Mouse (Mus musculus) embryo, embryonic 11.5 days (tissue): Measurements from ENCODE around the gene Vps4a.
"Not testable (repeated sequence)": the region's sequence is repeated elsewhere in the genome, so short reads cannot be mapped to it uniquely, and the experiment has no call there.

Source experiments
- DNase-seq: peaks from one replicate; pipeline ENCODE4 v3.0.0-alpha.2; 2012; ENCODE audit warnings: low read depth, low spot score

The Vps4a gene

DNA sequence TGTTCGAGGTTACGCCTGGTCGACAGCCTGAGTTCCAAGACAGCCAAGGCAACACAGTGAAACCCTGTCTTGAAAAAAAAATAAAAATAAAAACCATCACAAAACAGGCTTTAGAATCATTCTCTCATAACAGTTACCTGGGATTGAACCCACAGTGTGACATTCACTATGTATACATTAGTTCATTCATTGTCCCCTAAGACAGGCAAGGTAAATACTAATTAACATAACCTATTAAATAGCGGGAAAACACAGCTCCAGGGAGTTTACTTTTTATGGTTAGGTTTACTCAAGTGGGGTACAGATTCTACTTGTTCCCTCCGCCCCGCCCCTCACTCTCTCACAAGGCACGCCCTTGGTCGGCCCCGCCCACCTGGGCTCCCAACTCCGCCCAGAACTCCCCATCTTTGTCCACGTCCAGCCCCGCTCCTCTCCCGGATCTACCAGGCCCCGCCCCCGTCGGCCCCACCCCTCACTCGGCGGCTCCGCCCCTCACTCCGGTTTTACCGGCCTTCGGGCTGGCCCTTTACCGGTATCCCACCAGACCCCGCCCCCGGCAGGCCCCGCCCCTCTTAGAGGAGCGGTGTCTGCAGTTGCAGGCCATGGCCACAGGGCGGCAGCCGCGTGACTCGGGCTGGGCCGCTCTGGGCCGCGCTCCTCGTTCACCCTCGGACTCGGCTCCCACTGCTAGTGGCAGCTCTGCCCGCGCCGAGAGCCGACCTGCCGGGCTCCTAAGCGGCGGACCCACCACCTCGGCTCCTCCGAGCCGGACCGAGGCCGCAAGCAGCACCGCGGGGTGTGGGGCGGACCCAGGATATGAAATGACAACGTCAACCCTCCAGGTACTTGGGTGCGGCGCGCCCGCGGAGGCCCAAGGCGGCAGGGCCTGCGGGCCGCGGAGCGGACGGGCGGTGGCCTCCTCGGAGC, at the start of gene Vps4a:
Gene Vps4a (plus strand): TSS at position 573 of the 927 bp plus-strand sequence.
- DNase-seq, result peak; percentile 89

GRCm38 (mm10) chr8:106985404-106985821, 45.6 kb upstream of the Vps4a start:
- no peak for DNase-seq

DNA sequence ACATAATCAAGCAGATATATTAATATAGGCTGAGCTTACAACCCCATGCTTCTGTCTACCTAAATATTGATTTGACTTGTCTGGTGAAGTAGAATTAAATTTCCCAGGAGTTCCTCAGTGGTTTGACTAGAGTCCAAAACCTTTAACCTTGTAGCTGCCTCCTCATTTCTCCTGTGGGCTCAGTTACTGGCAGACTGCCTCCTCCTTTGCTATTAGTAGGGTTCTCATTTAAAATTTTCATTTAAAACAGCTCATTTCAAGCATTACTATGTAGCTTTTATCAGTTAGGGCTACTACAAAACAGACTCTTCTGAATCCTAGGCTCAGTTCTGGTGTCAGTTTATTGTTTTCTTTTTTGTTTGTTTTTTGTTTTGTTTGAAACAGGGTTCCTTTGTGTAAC, 45.1 kb upstream of the Vps4a start:
- DNase-seq, result no peak

DNA sequence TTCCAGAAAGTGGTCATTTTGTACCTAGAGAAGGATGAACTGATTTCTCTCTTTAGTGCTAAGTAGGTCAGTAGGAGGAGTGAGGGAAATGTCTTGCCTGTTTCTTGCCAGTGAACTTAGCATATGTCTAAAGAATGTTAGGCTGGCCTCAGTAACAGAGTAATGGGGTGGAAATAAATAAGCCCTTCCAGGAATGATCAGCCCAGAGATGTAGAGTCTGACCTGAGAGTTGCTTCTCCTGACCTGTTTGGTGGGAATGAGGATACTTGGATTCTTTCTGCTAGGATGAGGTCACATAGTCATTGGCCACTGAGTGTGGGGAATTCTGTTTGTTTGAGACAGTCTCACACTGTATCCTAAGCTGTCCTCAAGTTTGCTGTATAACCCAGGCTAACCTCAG, 43.5 kb upstream of the Vps4a start:
- DNase-seq, result no peak

- DNase-seq, result no peak
These were observed 39.6 kb upstream of the Vps4a start for GRCm38 (mm10) chr8:106991393-106991792.

- not testable (repeated sequence) for DNase-seq
These were observed 34.7 kb upstream of the Vps4a start for GRCm38 (mm10) chr8:106996339-106996738.

- DNase-seq, result no peak
These were observed 33.6 kb upstream of the Vps4a start for GRCm38 (mm10) chr8:106997416-106997815.

- DNase-seq, result no peak
These were observed 32.0 kb upstream of the Vps4a start for GRCm38 (mm10) chr8:106999068-106999467.

GRCm38 (mm10) chr8:107002532-107002931, 28.5 kb upstream of the Vps4a start:
- peak; percentile 75 for DNase-seq

DNA sequence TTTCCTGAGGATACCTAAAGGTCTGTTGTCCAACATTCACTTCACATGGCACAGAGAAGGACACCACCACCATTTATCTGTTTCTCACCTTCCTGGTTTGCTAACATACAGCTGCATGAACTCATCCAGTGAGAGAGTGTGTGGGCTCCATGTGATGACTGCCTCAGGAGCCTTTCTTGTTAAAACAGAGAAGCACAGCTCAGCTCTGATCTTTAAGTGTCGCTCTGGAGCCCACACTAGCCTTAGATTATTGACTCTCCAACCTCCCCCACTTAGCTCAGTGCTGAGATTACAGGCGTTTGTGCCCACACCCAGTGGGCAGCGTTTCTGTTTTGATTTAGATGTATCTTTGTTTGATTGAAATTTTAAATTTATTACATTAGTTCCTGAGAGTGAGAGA, 23.2 kb upstream of the Vps4a start:
- DNase-seq, result no peak

DNA sequence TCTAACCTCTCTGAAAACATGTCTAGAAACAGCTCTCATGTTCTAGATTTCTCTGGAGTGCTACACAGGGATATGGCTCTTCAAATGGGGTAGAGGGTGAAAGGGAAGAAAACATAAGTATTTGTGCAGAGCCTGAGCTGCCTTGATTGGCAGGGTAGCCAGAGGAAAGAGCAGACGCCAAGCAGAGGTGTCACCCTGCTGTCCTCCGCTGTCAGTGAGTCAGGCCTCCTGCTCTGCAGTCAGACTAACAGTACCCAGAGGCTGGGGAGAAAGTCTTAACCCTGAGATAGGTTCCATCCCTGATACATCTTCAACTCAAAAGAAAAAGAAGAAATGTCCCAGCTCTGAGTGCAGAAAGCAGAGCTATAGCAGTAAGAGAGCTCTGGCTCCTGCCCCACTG, 18.4 kb upstream of the Vps4a start:
- no peak for DNase-seq

GRCm38 (mm10) chr8:107014915-107015314, 16.1 kb upstream of the Vps4a start:
- no peak for DNase-seq

DNA sequence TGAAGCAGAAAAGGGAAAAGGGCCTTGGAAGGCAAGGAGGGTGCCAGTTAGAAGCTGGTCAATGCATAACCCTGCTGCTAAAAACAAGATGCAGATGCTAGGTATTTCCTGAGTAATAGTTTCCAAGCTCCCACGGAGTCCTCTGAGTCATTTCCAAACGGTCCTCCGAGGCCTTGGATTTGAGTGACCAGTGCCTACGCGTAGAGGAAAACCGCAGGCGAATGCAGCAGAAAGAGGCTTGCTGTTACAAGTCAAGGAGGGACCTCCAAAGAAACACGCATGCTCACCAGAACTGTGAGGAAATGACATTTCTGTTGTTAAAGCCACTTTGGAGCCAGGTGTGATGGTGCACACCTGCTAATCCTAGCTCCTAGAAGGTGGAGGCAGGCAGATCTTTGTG, 7.5 kb upstream of the Vps4a start:
- DNase-seq, result no peak

DNA sequence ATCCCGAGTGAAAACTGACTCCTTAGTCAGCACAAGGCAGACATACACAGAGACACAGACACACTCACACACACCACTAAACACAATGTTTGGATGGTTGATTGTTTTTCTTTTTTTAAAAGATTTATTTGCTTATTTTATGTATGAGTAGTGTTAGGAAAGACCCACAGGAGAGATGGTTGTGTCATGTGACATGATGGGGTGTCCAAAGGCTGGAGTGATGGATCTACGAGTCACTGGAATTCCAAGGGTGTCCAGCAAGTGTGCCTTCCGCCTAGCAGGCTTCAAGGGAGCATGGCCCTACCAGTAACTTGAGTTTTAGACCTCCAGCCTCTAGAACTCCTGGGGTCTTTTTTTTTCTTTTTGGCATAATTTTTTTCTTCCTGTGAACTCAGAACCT, 1.7 kb upstream of the Vps4a start:
- no peak for DNase-seq

DNA sequence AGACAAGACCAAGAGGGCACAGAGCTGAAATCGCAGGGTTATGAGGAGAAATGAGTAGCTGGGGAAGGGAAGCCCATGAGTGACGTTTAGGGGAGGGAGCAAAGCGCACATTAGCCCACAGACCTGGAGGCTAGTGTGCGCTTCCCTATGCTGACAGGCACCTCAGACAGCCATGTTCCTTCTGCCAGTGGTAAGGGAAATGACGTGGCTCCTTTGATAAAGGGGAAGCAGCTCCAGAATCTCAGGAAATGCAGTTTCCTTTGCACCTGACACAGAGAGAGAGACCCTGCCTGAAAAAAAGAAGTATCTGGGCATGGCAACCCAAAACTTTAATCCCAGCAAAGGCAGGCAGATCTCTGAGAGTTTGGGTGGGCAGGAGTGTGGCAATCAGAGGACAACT, 964 bp upstream of the Vps4a start:
- DNase-seq, result no peak

GRCm38 (mm10) chr8:107031577-107032090, 612 bp downstream of the Vps4a start:
- DNase-seq, result no peak

GRCm38 (mm10) chr8:107033609-107034008, 2.6 kb downstream of the Vps4a start:
- DNase-seq, result not testable (repeated sequence)

DNA sequence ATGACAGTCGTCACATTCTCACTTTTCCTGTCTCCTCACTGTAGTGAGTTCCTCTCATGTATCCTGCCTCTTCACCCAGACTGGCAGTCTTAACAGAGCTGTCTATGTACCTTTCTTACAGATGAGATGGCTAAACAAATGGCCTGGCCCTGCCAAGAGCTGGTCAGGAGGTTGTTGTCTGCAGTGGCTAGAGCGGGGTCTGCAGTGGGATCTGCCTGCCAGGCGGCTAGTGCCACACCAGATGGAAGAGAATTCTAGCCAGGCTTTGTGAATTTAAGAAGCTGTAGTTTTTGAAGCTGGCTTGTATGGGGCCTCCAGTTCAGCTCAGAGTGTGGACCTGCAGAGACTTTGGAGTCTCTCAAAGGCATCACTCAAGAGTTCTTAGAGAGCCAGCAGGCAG, 4.6 kb downstream of the Vps4a start:
- DNase-seq, result no peak

DNA sequence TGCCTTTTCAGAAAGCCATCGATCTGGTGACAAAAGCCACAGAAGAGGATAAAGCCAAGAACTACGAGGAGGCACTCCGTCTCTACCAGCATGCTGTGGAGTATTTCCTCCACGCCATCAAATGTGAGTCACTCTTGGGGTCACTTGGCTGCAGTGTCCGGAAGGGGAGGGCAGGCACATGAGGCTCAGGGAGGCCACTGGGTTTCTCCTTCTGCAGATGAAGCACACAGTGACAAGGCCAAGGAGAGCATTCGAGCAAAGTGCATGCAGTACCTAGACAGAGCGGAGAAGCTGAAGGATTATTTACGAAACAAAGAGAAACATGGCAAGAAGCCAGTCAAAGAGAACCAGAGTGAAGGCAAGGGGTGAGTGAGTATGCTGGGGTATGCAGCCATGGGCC, 5.6 kb downstream of the Vps4a start:
- DNase-seq, result no peak

GRCm38 (mm10) chr8:107040632-107041031, 9.6 kb downstream of the Vps4a start:
- DNase-seq, result no peak

- no peak for DNase-seq
These were observed 14.5 kb downstream of the Vps4a start for GRCm38 (mm10) chr8:107045478-107045877.

- no peak for DNase-seq
These were observed 16.0 kb downstream of the Vps4a start for GRCm38 (mm10) chr8:107046976-107047375.
